Mouse (Mus musculus): ENCODE measurements around the gene Tcaim. TPM values are rescaled to one million over a fixed set of nuclear protein-coding genes. Genes with fewer than 3 reads are reported as not detected.

Gene Tcaim
- polyA plus RNA-seq, 1 experiment from 2014 or later, result 5.6 TPM

DNA sequence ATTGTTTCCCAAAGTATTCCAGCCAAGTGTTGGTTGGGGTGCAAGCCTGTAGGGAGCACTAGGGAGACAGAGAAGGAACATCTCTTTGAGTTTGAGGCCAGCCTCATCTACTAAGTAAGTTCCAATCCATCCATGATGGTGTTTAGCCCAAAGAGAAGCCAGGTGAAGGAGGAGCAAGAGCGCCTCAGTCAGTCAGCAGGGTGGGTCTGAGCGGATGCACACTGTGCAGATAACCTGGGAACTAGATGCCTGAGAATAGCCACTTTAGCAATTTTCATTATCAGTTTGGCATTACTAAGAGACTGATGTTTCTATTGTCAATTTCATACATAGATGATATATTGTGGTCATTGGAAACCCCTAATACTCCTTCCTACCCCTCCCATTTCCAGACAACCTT is 9.4 kb downstream of the Tcaim start:
- no peaks in the 10 kb centered on the region for H3K9me3 ChIP-seq (ENCODE audit: control insufficient read depth, low read length)
- no peak overlapping the region for H3K27ac ChIP-seq (ENCODE audit: low read depth, low read length)
- no peaks in the 10 kb centered on the region for H3K27me3 ChIP-seq (ENCODE audit: control insufficient read depth, insufficient read depth, low read length)
- WGBS, result 96% methylated on average over 2 of the region's 2 CpGs
- no peak overlapping the region for H3K4me3 ChIP-seq (ENCODE audit: low read depth, low read length)
- H3K36me3 ChIP-seq (ENCODE audit: control insufficient read depth, insufficient read depth, low read length), result no peaks in the 10 kb centered on the region
- no peak overlapping the region for H3K9ac ChIP-seq (ENCODE audit: low read length)
- ATAC-seq (replicated peaks; ENCODE audit: low FRiP score) (no peak), DNase-seq (ENCODE audit: low spot score) (no peak)
- no peak overlapping the region for H3K4me2 ChIP-seq (ENCODE audit: low read depth, low read length, severe bottlenecking)
- H3K4me1 ChIP-seq (replicated peaks; ENCODE audit: control insufficient read depth, insufficient read depth, low read length), result no peaks in the 10 kb centered on the region

DNA sequence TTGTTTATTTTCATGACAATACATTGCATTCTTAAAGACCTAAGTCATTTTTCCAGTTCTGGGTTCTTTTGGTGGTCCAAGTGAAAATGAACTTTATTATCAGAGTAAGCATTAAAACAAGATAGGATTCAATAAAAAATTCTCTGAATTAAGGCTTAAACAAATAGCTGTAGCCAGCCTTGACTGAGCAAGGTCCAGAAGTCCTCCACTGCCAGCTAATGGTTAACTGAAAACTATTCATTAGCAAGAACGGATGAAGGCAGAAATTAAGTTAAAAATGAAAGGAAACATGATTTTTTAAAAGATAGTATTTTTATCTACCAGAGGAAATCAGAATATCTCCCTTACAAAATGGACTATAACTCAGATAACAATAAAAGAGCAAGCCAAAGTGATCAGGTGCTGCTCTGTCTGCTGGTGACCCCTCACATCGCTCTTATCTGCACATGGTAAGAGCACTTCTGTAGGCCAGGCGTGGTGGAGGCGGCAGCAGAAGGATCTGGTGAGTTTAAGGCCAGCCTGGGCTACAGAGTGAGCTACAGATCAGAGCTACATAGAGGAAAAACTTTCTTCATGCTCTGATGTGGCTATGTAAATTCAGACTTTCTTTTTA is 10.0 kb downstream of the Tcaim start:
- DNase-seq (ENCODE audit: low spot score) (no peak), ATAC-seq (replicated peaks; ENCODE audit: low FRiP score) (no peak)
- H3K27ac ChIP-seq (ENCODE audit: low read depth, low read length), result no peak overlapping the region
- no peaks in the 10 kb centered on the region for H3K36me3 ChIP-seq (ENCODE audit: control insufficient read depth, insufficient read depth, low read length)
- no peaks in the 10 kb centered on the region for H3K9me3 ChIP-seq (ENCODE audit: control insufficient read depth, low read length)
- no peak overlapping the region for H3K4me2 ChIP-seq (ENCODE audit: low read depth, low read length, severe bottlenecking)
- H3K4me1 ChIP-seq (replicated peaks; ENCODE audit: control insufficient read depth, insufficient read depth, low read length), result no peaks in the 10 kb centered on the region
- H3K27me3 ChIP-seq (ENCODE audit: control insufficient read depth, insufficient read depth, low read length), result no peaks in the 10 kb centered on the region
- H3K9ac ChIP-seq (ENCODE audit: low read length), result no peak overlapping the region
- WGBS, result 90% methylated on average over 4 of the region's 4 CpGs
- H3K4me3 ChIP-seq (ENCODE audit: low read depth, low read length), result no peak overlapping the region

GRCm38 (mm10) chr9:122823374-122824017 is 18.2 kb downstream of the Tcaim start:
- H3K27ac ChIP-seq (ENCODE audit: low read depth, low read length), result no peak overlapping the region
- no peak overlapping the region for H3K4me3 ChIP-seq (ENCODE audit: low read depth, low read length)
- H3K9me3 ChIP-seq (ENCODE audit: control insufficient read depth, low read length), result no peaks in the 10 kb centered on the region
- 87% methylated on average over 5 of the region's 5 CpGs for WGBS
- ATAC-seq (replicated peaks; ENCODE audit: low FRiP score), result no peak
- no peak overlapping the region for H3K4me2 ChIP-seq (ENCODE audit: low read depth, low read length, severe bottlenecking)
- no peaks in the 10 kb centered on the region for H3K4me1 ChIP-seq (replicated peaks; ENCODE audit: control insufficient read depth, insufficient read depth, low read length)
- H3K36me3 ChIP-seq (ENCODE audit: control insufficient read depth, insufficient read depth, low read length), result no peaks in the 10 kb centered on the region
- H3K9ac ChIP-seq (ENCODE audit: low read length), result no peak overlapping the region
- H3K27me3 ChIP-seq (ENCODE audit: control insufficient read depth, insufficient read depth, low read length), result no peaks in the 10 kb centered on the region
- no peak for DNase-seq (ENCODE audit: low spot score)

DNA sequence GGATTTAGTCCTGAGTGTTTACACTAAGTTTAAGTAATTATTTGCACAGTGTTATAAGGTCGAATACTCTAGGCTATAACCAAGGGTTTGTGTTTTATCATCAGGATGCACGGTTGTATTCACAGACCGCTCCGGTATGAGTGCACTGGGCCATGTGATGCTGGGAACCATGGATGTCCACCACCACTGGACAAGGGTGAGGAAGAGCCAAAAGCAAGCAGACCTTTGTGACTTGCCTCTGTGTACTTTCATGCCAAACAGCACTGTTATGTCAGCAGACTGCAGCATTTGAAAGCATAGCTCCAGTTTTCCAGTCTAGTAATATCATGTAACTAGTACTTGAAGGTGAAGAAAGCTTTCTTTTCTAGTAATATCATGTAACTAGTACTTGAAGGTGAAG is 21.4 kb downstream of the Tcaim start:
- WGBS, result 92% methylated on average over 4 of the region's 4 CpGs
- DNase-seq (ENCODE audit: low spot score), result no peak

DNA sequence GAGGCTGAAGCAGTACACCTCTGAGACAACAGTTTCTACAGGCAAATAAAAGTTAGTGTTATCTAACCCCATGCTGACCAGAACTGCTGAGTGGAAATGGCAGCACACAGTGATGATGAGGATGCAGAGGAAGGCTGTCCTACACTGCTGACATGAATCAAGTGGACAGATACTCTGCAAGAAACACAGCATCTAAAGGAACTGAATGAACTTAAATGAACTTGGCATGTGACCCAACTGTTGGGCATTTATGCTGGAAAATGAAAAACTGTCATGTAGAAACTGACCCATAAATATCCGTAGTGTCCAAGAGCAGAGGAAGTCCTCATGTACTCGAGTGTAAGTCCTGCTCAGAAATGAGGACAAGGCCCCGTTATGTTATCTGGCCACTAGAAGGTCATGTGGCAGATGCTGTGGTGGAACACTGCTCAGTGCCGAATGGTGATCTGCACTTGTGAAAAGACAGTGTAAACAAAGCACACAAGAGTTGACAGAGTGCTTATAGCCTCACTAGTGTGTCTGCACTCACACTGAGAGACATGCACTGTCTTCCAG is 24.6 kb downstream of the Tcaim start:
- H3K27me3 ChIP-seq (ENCODE audit: control insufficient read depth, insufficient read depth, low read length), result no peaks in the 10 kb centered on the region
- no peak overlapping the region for H3K27ac ChIP-seq (ENCODE audit: low read depth, low read length)
- no peaks in the 10 kb centered on the region for H3K9me3 ChIP-seq (ENCODE audit: control insufficient read depth, low read length)
- H3K36me3 ChIP-seq (ENCODE audit: control insufficient read depth, insufficient read depth, low read length), result no peaks in the 10 kb centered on the region
- 85% methylated on average over 4 of the region's 4 CpGs for WGBS
- no peak overlapping the region for H3K9ac ChIP-seq (ENCODE audit: low read length)
- H3K4me2 ChIP-seq (ENCODE audit: low read depth, low read length, severe bottlenecking), result no peak overlapping the region
- H3K4me1 ChIP-seq (replicated peaks; ENCODE audit: control insufficient read depth, insufficient read depth, low read length), result no peaks in the 10 kb centered on the region
- no peak for DNase-seq (ENCODE audit: low spot score)
- H3K4me3 ChIP-seq (ENCODE audit: low read depth, low read length), result no peak overlapping the region
- ATAC-seq (replicated peaks; ENCODE audit: low FRiP score), result no peak

More for the DNA sequence above, 21.4 kb downstream of the Tcaim start:
- H3K9ac ChIP-seq (ENCODE audit: low read length), result no peak overlapping the region
- H3K4me1 ChIP-seq (replicated peaks; ENCODE audit: control insufficient read depth, insufficient read depth, low read length), result no peaks in the 10 kb centered on the region
- H3K36me3 ChIP-seq (ENCODE audit: control insufficient read depth, insufficient read depth, low read length), result no peaks in the 10 kb centered on the region
- H3K4me3 ChIP-seq (ENCODE audit: low read depth, low read length), result no peak overlapping the region
- no peaks in the 10 kb centered on the region for H3K9me3 ChIP-seq (ENCODE audit: control insufficient read depth, low read length)
- H3K27ac ChIP-seq (ENCODE audit: low read depth, low read length), result no peak overlapping the region
- H3K4me2 ChIP-seq (ENCODE audit: low read depth, low read length, severe bottlenecking), result no peak overlapping the region
- no peak for ATAC-seq (replicated peaks; ENCODE audit: low FRiP score)
- H3K27me3 ChIP-seq (ENCODE audit: control insufficient read depth, insufficient read depth, low read length), result no peaks in the 10 kb centered on the region

DNA sequence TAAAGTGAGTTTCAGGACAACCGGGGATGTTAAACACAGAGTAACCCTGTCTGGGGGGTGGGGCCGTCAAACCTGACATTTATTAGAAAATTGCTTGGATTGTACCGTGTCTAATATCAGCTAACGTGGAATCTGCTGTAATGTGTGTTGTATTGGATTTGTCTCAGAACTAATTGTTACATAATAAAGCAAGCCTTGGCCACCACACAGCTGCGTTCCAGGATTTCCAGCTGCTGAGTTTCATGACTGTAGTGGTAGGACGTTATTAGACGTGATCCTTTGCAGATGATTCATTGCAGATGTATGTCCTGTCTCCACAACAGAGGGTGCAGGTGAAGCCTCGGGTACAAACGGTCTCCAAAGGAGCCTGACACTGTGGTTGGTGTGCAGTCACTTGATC is 30.8 kb downstream of the Tcaim start:
- Histone ChIP-seq H3K36me3 (ENCODE audit: control insufficient read depth, insufficient read depth, low read length) (no peaks in the 10 kb centered on the region), H3K9me3 (ENCODE audit: control insufficient read depth, low read length) (no peaks in the 10 kb centered on the region), H3K9ac (ENCODE audit: low read length) (no peak overlapping the region; the same call in 1 of the 2 replicates), H3K4me3 (ENCODE audit: low read depth, low read length) (no peak overlapping the region), H3K4me2 (ENCODE audit: low read depth, low read length, severe bottlenecking) (no peak overlapping the region), H3K4me1 (replicated peaks; ENCODE audit: control insufficient read depth, insufficient read depth, low read length) (no peaks in the 10 kb centered on the region), H3K27me3 (ENCODE audit: control insufficient read depth, insufficient read depth, low read length) (no peaks in the 10 kb centered on the region), H3K27ac (ENCODE audit: low read depth, low read length) (no peak overlapping the region; the same call in 1 of the 2 replicates)
- 76% methylated on average over 9 of the region's 9 CpGs for WGBS
- ATAC-seq (replicated peaks; ENCODE audit: low FRiP score) (no peak), DNase-seq (ENCODE audit: low spot score) (no peak)

- H3K4me2 ChIP-seq (ENCODE audit: low read depth, low read length, severe bottlenecking), result no peak overlapping the region
- H3K9me3 ChIP-seq (ENCODE audit: control insufficient read depth, low read length), result no peaks in the 10 kb centered on the region
- H3K27me3 ChIP-seq (ENCODE audit: control insufficient read depth, insufficient read depth, low read length), result no peaks in the 10 kb centered on the region
- peak; percentile 44; the same call in 1 of the 2 replicates for ATAC-seq (replicated peaks; ENCODE audit: low FRiP score)
- no peak overlapping the region for H3K4me3 ChIP-seq (ENCODE audit: low read depth, low read length)
- no peaks in the 10 kb centered on the region for H3K4me1 ChIP-seq (replicated peaks; ENCODE audit: control insufficient read depth, insufficient read depth, low read length)
- no peak overlapping the region for H3K9ac ChIP-seq (ENCODE audit: low read length)
- WGBS, result 55% methylated on average over 6 of the region's 6 CpGs
- peak overlapping the region; percentile 18; the same call in 1 of the 2 replicates for H3K27ac ChIP-seq (ENCODE audit: low read depth, low read length)
- no peaks in the 10 kb centered on the region for H3K36me3 ChIP-seq (ENCODE audit: control insufficient read depth, insufficient read depth, low read length)
- peak; percentile 64 for DNase-seq (ENCODE audit: low spot score)
These were observed 31.5 kb downstream of the Tcaim start for GRCm38 (mm10) chr9:122836790-122837189.

DNA sequence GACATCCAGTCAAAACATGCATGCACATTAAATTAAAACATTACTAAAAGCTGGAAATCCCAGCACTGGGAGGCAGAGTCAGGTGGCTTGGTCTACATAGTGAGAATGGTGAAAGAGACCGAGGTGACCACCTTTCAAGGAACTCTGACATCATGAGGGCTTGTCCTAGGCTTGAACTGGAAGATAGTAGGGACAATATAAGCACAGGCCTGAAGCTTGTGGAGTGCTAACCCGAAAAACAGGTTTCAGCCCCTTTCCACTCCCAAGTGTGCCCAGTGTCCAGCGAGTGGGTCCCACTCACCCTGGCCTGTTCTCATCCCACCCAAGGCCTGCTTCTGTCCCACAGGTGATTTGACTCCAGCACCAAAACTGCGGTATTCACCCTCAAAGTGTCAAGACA is 31.9 kb downstream of the Tcaim start:
- H3K27me3 ChIP-seq (ENCODE audit: control insufficient read depth, insufficient read depth, low read length), result no peaks in the 10 kb centered on the region
- DNase-seq (ENCODE audit: low spot score) (no peak), ATAC-seq (replicated peaks; ENCODE audit: low FRiP score) (0 out of 2 replicates have a peak, but pooled peaks have one; percentile 10)
- no peaks in the 10 kb centered on the region for H3K4me1 ChIP-seq (replicated peaks; ENCODE audit: control insufficient read depth, insufficient read depth, low read length)
- H3K9ac ChIP-seq (ENCODE audit: low read length), result no peak overlapping the region
- H3K27ac ChIP-seq (ENCODE audit: low read depth, low read length), result peak overlapping the region; percentile 18; the same call in 1 of the 2 replicates
- H3K9me3 ChIP-seq (ENCODE audit: control insufficient read depth, low read length), result no peaks in the 10 kb centered on the region
- H3K4me3 ChIP-seq (ENCODE audit: low read depth, low read length), result no peak overlapping the region
- 90% methylated on average over 4 of the region's 4 CpGs for WGBS
- no peak overlapping the region for H3K4me2 ChIP-seq (ENCODE audit: low read depth, low read length, severe bottlenecking)
- no peaks in the 10 kb centered on the region for H3K36me3 ChIP-seq (ENCODE audit: control insufficient read depth, insufficient read depth, low read length)
